Mouse (Mus musculus): ENCODE measurements around the gene Immp1l.

Gene Immp1l

DNA sequence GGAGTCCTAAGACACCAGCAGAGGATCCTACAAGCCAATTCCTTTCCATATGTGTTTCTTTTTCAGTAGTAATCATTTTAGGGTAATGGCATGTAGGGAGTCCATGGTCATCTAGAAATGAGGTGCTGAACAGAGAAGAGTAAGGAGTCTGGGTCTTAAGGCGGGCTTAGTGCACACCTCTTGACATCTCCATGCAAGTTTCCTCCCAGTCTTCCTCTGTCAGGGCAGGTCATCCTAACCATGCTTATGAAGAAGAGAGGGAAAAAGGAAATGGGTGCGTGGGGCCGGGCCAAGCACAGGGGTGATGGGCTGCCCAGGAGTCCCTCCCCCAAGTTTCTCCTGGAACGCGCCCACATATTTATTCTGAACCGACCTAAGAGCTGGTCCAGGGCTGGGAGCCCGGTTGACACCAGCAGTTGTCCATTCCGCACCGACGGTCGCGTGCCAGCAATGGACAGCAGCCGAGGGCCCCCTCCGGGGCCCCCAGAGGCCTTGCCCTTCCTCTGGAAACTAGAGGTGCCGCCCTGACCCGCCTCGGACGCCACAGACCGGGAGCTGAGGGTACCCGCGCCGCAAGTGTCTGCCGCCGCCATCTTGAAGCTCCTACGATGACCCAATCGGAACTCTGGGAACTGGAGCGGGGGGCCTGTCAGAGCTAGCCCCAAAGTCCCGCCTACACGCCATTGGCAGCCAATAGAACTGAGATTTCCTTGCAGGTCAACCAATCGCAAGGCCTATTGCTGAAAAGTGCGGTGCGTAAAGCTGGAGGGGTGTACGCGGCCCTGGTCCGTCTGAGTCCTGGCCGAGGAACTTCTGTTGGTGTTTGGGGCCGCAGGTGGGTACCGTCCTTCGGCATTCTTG lies at the start of gene Immp1l, which contains the start of gene Elp4:
Gene Immp1l (plus strand): TSS at position 743 of the 861 bp plus-strand sequence.
Gene Elp4 (minus strand): TSS at position 669 of the 861 bp plus-strand sequence.
- DNase-seq (ENCODE audit: low read depth, low spot score) = peak; percentile 98

DNA sequence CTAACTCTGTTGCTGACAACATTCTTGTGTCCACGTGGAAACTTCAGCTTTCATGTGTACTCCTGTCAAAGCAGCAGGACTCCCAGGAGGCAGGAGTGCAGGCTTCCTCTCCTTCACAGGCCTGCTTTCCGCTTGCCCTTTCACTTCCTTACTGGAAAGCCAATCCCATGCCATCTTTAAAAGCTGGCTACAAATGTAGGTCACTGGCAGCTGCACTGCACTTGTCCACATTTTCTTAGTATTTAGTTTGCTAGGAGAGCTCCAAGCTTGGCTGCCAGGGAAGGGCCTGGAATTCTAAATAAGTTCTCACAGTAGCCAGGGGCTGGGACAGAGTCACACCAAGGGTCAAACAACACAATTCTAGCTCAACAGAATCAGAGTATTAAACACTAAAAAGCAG lies 49.7 kb upstream of the Immp1l start:
- DNase-seq (ENCODE audit: low read depth, low spot score) = peak; percentile 54

DNA sequence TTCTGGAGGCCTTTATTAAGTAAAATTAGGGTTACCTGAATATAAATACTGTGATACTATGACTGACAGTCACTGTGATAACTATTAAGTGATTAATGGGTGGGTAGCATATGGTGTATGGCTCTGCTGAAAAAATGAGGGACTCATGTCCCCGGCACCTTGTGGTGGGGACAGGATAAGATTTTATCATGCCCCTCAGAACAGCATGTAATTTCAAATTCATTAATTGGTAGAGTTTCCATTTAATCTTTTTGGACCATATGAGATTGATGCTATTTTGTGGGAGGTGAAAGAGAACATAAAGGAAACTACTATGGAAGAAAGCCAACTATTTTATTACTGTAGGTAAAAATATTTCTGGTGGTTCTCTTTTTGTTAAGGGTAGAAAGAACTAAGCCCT lies 31.0 kb upstream of the Immp1l start:
- no peak for DNase-seq (ENCODE audit: low read depth, low spot score)

DNA sequence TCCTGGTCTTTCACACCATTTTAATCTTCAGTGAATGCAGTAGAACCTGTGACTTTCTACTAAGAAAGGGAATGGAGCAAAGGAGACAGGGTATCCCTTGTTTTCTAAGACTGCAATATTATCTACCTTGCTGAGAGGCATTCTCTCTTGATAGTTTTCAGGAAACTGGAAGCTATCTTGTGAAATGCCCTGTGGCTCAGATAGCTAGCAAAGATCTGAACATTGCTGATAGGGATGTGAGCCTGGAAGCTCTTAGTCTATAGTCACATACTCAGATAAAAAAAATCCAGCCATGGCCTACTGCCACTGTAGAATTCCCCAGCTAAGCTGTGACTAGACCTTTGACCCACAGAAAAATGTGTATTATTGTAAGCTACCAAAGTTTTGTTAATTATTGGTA lies 13.6 kb upstream of the Immp1l start:
- no peak for DNase-seq (ENCODE audit: low read depth, low spot score)

DNA sequence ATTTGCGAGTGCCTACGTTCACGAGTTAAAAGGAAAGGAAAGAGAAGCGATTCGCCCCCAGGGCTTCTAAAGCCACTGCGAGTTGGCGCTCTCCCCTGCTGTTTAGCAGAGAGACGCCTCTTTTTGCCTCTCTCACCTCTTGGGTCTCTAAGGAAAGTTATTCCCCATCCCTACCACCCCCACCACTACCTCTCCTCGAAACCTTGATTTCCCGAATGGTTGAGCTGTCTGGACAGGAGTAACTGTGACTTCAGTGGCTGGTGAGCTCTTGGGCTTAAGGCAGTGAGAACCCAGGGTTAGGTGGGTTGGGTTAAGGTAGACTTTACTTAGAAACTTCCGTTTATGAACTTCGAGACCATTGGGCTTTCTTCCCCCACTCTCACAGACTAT lies 314 bp downstream of the Immp1l start:
- DNase-seq (ENCODE audit: low read depth, low spot score) = no peak

DNA sequence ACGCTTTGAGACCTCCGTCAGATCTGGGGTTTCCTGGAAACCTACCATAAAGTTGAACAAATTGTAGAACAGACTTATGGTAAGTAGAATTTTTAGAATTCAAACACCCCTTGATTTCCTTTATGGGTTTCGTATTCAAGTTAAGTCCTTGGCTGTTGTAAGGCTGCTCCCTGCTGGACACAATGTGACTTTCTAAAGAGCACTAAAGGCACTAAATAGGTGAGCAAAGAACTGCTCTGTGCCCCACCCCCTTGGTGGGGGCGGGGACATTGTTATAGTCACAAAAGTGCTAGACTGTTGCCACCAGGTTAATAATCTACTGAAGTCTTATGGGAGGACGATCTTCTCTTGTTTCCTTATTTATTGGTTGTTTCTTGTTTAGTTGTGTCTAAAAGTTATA lies 3.9 kb downstream of the Immp1l start:
- DNase-seq (ENCODE audit: low read depth, low spot score) = no peak

DNA sequence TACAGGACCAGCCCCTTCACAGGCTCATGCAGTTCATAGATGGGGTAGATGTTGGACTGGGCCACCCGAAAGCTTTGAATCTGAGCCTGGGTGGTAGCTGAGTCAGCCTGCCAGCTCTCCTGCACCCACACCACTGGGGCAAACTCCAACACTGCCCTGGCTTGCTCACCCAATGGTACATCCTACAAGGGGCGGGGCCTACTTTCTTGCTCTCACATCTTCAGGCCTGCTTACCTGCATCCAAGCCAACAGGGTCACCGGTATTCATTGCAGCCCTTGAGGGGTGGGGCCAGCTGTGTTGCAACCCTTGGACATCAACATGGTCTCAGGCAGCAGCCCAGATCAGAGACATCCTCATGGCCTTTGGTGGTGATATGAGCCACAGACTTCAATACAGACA lies 6.2 kb downstream of the Immp1l start:
- no peak for DNase-seq (ENCODE audit: low read depth, low spot score)

DNA sequence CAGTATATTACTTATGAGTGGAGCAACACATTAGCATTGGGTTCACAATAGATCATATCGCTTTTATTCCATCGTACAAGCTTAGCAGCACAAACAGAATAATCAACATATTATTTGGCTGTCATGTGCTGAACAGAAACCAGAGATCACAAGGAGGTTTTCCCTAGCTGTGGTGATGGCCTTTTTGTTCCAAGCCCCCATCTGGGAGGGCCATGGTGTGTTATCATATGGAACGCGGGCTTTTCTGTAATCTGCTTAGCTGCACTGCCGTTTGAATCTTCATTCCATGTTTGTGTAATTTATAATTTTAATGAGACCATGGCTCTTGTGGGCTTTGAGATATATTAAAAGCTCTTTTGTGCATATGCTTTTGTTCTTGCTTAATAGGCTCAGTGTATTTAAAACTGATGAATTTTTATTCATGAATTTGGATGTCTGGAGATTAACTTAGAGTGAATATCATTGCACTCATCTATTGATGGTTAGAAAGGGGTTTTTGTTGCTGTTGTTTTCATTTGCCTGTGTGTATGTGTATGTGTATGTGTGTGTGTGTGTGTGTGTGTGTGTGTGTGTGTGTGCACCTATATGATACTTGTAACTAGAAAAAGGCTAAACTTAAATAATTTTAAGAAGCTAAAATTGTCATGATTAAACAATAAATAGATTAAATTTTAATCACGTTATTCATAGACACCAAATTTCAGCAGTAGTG lies 9.4 kb downstream of the Immp1l start:
- DNase-seq (ENCODE audit: low read depth, low spot score) = no peak

DNA sequence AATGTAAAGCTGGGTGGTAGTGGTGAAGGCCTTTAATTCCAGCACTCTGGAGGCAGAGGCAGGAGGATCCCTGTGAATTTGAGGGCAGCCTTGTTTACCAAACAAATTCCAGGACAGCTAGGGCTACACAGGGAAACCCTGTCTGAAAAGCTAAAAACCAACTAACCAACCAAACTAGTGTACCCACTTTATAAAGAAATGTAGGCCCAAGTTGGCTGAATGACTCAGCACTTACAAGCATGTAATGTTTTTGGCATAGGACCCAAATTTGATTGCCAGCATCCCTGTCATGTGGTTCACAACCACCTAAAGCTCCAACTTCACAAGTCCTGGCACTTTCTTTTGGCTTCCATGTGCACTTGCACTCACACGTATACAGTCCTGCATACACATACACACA lies 12.2 kb downstream of the Immp1l start:
- no peak for DNase-seq (ENCODE audit: low read depth, low spot score)

DNA sequence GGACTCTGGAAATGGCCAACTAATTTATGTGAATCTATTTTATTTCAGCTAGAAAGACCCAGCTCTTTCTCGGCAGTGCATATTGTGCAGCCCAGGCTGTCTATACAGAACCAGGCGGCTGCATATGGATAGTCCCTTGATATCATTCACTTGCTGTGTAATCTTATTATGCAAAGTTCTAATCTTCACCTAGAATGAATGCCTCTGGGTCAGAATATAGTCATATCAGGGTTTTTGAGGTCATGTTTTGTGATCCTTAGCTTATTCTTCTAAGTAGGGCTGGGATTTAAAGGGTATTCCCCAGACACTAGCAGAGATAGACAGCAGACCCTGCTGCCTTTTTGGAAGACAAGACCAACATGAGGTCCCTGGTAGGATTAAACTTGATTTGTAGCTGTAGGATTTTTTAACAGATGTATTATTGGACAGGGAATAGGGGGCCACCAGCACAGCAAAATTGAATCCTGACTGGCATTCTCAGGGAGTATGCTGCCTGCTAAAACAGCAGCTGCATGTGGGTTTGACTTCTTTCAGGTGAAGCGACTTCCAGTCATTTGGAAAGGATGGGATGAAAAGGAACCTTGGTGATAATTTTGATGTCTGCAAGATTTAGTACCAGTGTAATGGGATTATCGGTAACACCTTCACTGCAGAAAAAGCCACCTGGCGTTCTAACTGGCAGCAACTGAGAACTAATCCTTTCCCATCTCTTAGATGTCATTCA lies 13.3 kb downstream of the Immp1l start:
- no peak for DNase-seq (ENCODE audit: low read depth, low spot score)

DNA sequence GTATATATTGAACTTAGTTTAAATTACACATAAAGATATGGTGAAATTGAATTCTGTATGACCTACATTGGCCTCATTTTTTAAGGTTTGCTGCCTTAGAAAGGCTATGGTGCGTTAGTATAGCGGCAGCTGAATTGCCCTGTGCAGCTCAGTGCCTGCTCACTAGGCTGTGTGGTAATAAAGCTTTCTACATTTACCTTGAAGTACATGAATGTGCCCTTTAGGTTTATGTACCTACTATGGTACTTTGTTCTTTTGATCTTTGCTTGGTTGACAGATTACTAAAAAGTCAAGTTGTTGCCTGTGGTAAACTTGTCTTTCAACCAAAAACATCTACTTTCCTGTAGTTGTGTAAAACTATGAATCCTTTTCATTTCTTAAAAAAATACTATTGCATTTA lies 45.7 kb downstream of the Immp1l start:
- no peak for DNase-seq (ENCODE audit: low read depth, low spot score)

DNA sequence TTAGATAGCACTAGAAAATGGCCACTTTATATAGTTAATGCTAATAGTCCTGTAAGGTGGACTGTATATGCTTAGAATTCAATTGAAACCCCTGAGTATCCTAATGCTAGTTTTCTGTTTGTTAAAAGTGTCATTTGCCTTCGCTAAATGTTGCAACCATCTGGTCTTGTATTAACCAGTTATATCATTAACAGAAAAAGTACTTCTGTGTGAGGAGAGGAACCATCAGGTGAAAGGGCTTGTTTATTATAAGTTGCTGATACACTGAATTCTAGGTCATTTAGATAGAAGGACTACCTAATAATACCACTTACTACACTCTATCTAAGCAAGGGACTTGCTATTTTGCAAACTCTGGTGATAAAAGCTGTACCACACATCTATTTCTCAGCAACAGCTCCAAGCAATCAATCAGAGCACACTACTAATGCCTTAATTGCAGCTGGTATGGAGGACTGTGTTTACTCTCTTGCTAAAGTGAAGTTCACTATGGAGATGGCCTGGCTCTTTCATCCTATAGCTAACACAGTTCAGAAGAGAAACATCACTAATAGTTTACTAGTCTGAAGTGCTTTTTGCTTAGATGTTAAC lies 47.0 kb downstream of the Immp1l start:
- DNase-seq (ENCODE audit: low read depth, low spot score) = no peak

DNA sequence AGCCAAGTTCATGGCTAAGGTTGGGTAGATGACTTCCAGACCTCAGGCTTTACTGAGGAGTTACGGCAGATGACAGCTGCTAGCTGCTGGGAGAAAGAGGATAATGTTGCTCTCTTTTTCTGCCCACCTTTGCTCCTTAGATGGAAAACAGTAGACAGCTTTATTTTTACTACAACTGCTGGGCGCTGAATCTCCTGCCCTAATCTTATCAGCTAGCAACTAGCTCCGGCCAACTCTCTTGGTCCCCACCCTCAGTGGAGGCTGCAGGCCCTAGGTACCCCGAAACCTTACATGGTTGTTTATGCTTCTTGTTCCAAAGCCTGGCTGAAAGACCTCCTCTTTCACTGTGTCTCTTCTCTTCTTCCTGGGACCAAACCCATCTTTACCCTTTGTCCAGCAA lies 49.4 kb downstream of the Immp1l start:
- no peak for DNase-seq (ENCODE audit: low read depth, low spot score)

DNA sequence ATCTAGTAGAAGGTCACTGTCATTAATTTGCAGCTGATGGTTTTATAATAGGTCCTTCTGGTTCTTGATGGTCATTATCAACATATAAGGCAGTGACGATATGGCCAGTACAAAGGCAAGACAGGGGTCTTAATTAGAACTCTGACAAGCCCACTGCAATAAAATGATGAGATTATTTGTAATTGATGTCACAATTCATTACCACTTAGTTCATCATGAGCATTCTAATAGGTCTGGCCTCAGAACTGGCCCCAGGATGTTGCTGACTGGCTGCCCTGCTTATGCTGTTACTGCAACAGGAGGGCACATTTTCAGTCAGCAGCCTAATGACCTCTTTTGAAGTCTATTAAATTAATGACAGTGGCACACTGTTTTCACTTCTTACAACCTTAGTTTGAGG lies 59.0 kb downstream of the Immp1l start:
- DNase-seq (ENCODE audit: low read depth, low spot score) = no peak

DNA sequence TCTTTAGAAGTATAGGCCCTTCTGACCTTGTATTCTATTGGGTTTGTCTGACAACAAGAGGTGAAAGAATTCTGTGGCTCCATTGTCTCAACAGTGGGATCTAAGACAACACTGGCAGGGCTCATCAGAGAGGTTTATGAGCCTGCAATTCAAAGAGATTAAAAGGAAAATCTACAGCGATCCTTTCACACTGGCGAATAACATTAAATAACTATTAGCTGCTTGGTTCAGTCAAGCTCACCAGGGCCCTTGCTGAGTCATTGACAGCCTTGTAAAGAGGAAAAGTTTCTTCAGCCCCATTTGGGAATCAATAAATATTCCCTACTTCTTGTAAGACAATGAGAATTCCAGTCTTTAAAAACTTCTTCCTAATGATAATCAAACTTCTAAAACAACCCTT lies 69.5 kb downstream of the Immp1l start:
- DNase-seq (ENCODE audit: low read depth, low spot score) = no peak

DNA sequence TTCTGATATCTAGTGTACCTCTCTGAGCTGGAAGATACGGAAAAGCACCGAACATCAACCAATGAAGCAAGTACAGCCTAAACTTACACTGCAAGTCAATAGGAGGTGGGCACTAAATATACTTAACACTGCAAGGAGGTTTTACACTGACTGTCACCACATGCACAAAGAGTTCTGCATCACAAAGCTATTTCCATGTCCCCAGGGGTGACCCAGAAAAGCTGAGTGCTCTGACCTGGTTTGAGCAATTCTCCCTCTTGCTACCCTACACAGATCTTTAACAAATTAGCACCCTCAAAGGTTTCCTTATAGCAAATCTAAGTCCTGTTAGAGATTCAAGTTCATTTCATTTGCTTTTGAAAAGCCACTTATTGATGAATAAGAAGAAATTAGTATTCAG lies 73.6 kb downstream of the Immp1l start:
- no peak for DNase-seq (ENCODE audit: low read depth, low spot score)

DNA sequence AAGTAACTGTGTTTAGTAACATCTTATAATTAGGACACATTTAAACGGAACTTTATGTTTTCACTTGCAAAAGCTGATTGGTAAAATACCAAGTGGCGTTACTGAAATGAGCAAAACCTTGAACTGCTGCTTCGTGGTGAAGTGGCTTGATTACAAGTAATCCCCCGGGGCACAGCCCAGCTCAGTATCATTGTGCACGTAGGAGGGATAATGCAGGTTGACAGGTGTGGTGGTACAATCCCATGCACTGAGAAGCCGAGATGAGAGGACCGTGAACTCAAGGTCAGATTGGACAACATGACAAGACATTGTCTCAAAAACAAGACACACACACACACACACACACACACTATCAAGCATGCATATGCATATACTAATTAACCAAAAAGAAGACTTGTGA lies 80.8 kb downstream of the Immp1l start:
- no peak for DNase-seq (ENCODE audit: low read depth, low spot score)

DNA sequence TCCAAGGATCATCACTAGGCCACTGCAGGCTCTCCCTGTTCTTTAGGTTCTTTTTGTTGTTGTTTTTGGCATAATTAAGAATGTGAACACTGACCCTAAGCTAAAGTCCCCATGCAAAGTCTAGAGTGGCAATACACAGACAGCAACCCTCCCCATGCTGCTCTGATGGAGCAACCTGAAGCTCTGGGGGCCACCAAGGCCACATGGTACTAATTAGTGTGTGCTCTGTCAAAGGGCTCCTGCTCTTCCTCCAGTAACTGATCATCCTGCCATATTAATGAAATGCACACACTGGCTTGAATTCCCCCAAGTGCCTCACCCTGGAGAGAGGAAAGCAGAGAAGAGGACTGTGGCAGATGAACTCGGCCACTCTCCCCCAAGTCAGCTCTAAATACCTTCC lies 82.7 kb downstream of the Immp1l start:
- no peak for DNase-seq (ENCODE audit: low read depth, low spot score)

DNA sequence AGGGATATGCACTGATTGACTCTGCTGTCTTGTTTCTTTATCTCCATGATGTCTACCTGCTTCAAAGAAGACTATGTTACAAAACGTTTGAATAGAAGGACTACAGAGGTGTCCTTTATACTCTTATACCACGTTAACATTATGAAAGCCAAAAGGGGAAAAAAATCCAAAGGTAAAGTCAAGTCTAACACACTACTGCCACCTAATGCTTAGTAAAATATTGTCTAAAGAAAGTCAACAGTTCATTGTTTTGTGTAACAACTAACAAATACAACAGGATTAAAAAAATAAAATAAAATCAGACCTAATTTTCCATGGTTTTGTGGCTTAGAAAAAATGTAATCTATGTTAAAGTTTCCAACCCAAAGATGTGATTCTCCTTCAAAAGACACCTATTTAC lies 83.6 kb downstream of the Immp1l start:
- no peak for DNase-seq (ENCODE audit: low read depth, low spot score)

DNA sequence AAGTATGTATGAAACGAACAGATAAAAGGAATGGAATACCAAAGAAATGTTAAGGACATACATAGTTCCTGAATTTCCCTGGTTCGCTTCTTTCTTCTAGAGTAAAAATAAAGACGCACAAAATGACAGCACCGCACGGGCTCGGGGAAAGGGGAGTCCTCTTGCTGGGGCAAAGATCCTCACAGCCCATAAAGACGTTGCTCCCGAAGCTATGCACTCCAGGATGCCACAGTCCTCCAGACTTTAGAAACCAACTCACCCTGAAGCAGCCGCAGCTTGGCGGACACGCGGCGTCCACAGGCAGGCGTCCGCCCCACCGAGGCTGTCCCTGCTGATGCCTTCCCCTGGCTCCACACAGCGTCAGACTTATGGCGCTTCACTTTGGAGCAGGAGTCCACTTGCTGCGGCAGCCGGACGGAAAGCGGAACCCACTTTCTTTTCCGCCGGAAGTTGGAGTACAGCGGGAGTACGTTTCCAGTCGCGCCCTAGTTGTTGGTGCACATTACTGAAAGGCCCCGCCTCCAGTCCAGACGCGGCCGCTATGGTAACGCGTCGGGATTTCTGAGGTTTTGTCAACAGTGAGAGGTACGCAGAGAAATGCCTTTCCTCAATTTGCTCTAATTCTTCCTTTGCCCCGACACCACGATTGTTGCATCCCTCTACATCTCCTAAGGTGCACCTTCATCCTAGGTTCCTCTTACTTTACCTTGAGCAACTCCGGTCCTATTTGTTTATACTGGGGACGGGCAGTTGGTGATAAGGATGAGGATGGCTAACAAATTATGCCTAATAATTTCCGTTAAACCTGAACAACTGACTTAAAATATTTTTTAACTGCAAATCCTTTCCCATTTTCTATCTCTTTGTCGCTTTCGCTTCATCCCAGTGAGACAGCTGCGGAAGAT lies 98.6 kb downstream of the Immp1l start, which contains the start of gene Dnajc24:
Gene Dnajc24 (minus strand): TSS at position 715 of the 905 bp plus-strand sequence.
- DNase-seq (ENCODE audit: low read depth, low spot score) = peak; percentile 72

DNA sequence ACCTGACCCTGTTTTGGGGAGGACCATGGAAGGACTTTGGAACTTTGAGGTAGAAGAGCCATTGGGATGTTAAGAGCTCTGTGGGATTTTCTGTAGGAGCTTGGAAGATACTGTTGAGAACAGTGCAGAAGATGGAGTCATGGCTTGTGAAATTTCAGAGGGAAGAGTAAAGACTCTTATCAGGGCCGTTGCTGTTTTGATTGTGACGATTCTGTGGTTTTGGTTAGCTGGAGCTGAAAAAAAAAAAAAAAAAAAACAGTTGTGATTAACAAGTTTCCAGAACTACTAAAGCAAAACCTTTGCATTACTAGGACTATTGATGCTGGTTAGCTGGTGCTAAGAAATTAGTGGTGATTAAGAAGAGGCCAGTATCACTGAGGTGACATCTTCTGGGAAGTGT lies 104.0 kb downstream of the Immp1l start:
- DNase-seq (ENCODE audit: low read depth, low spot score) = no peak

Measured in skeletal muscle tissue, adult 2 months (tissue).